In the genomic region with DNA sequence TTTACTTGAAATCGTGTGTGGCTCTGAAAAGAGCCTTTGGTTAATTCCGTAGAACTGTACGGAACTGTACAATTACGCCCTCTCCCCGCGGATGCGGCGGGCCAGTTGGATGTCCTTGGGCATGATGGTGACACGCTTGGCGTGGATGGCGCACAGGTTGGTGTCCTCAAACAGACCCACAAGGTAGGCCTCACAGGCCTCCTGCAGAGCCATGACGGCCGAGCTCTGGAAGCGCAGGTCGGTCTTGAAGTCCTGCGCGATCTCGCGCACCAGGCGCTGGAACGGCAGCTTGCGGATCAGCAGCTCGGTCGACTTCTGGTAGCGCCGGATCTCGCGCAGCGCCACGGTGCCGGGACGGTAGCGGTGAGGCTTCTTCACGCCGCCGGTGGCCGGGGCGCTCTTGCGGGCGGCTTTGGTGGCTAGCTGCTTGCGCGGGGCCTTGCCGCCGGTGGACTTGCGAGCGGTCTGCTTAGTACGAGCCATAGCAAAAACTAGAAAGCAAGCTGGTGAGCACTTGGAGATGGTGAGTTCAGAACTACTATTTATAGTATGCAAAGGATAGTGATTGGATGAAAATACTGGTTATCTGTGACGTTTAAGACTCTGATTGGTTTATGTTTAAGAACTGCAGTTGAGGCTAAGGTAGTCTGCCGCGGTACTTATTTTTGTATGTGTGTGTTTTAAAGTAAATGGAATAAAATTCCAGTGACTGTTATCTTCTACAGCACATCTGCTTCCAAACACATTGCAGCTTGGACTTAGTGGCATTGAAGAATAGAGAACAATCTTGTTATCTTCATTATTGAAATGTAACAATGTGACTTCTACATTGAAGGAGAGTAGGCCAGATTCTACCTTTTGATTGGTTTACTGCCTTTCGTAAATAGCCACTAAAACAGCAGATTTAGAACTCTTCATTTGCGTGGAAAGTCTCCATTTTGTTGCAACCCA, we compare ENCODE assay signal across 7 mouse cellular contexts. TPM values are rescaled to one million over a fixed set of nuclear protein-coding genes. Genes with fewer than 3 reads are reported as not detected.
DNase-seq lines count a peak whose midpoint lies in the region; ATAC-seq and TF ChIP-seq lines count a peak whose summit lies in the region.
"Not testable (repeated sequence)": the region's sequence is repeated elsewhere in the genome, so short reads cannot be mapped to it uniquely, and the experiment has no call there.

Gene Hist1h3a (minus strand): TSS at position 516 of the 951 bp plus-strand sequence.

- H3K4me2 ChIP-seq in embryonic facial prominence, embryonic 11.5 days (ENCODE audit: low read depth, low read length): peak within 1 kb of the TSS; percentile 86
- peak within 1 kb of the TSS; percentile 65 for H3K4me2 ChIP-seq in limb, embryonic 11.5 days (ENCODE audit: low read depth, severe bottlenecking)
- peak within 1 kb of the TSS; percentile 73 for H3K4me2 ChIP-seq in midbrain, embryonic 12.5 days (replicated peaks)

- H3K9me3 ChIP-seq in embryonic facial prominence, embryonic 11.5 days (replicated peaks; ENCODE audit: control insufficient read depth, low read length); limb, embryonic 11.5 days (ENCODE audit: control insufficient read depth, low read length); midbrain, embryonic 12.5 days: not testable (repeated sequence)

- peak; percentile 76 for TF ChIP-seq POLR2A in heart, adult 2 months (IDR thresholded peaks at IDR 0.05; ENCODE audit: insufficient read depth, low read depth, low read length)

- TF ChIP-seq CTCF in heart, adult 2 months (IDR thresholded peaks at IDR 0.05): not testable (repeated sequence)

- TF ChIP-seq EP300 in heart, adult 2 months (IDR thresholded peaks at IDR 0.05; ENCODE audit: insufficient read depth, low read depth, low read length): not testable (repeated sequence)

- H3K27me3 ChIP-seq in embryonic facial prominence, embryonic 11.5 days (ENCODE audit: control insufficient read depth, insufficient read depth, low read length); heart, adult 2 months (ENCODE audit: control insufficient read depth, insufficient read depth, low read length); limb, embryonic 11.5 days (ENCODE audit: control insufficient read depth, insufficient read depth, low read length); midbrain, embryonic 12.5 days: not testable (repeated sequence)

- peak within 1 kb of the TSS; percentile 97 for H3K27ac ChIP-seq in embryonic facial prominence, embryonic 11.5 days (replicated peaks; ENCODE audit: low read depth, low read length)
- peak within 1 kb of the TSS; percentile 76 for H3K27ac ChIP-seq in heart, adult 2 months
- peak within 1 kb of the TSS; percentile 75 for H3K27ac ChIP-seq in limb, embryonic 11.5 days (replicated peaks; ENCODE audit: low read depth, low read length)
- peak within 1 kb of the TSS; percentile 90 for H3K27ac ChIP-seq in midbrain, embryonic 12.5 days (replicated peaks)

- H3K4me1 ChIP-seq in embryonic facial prominence, embryonic 11.5 days (ENCODE audit: control insufficient read depth, insufficient read depth, low read length); heart, adult 2 months (ENCODE audit: control insufficient read depth, insufficient read depth, low read length); limb, embryonic 11.5 days (ENCODE audit: control insufficient read depth, insufficient read depth, low read length): not testable (repeated sequence)
- H3K4me1 ChIP-seq in midbrain, embryonic 12.5 days: peaks cover 32% of the 10 kb centered on the region

- peak; percentile 82 for DNase-seq in adrenal gland, postnatal 10 days
- peak; percentile 86 for DNase-seq in embryonic facial prominence, embryonic 11.5 days (ENCODE audit: low spot score)
- peak; percentile 69 to 73 for DNase-seq in heart, adult 2 months
- peak; percentile 51 for DNase-seq in kidney, adult 18-20 months
- DNase-seq in limb, embryonic 11.5 days (ENCODE audit: low spot score): peak; percentile 76
- DNase-seq in spleen, adult 12 weeks (ENCODE audit: low spot score): peak; percentile 74

- ATAC-seq in embryonic facial prominence, embryonic 11.5 days (replicated peaks; ENCODE audit: insufficient number of reproducible peaks, low FRiP score, low TSS enrichment, low read depth): peak; percentile 72
- peak; percentile 68 for ATAC-seq in limb, embryonic 11.5 days (ENCODE audit: insufficient number of reproducible peaks, low FRiP score, low TSS enrichment, low read depth)
- peak; percentile 69 for ATAC-seq in midbrain, embryonic 12.5 days (ENCODE audit: low FRiP score, low read depth)

- H3K4me3 ChIP-seq in embryonic facial prominence, embryonic 11.5 days (ENCODE audit: low read depth, low read length): peak within 1 kb of the TSS; percentile 56
- H3K4me3 ChIP-seq in heart, adult 2 months: peak within 1 kb of the TSS; percentile 66
- H3K4me3 ChIP-seq in limb, embryonic 11.5 days (ENCODE audit: low read depth, low read length): peak within 1 kb of the TSS; percentile 42
- H3K4me3 ChIP-seq in midbrain, embryonic 12.5 days: peak within 1 kb of the TSS; percentile 58

- not testable (repeated sequence) for H3K36me3 ChIP-seq in embryonic facial prominence, embryonic 11.5 days (replicated peaks; ENCODE audit: control insufficient read depth, insufficient read depth, low read depth, low read length); heart, adult 2 months (ENCODE audit: control insufficient read depth, insufficient read depth, low read length); limb, embryonic 11.5 days (ENCODE audit: control insufficient read depth, insufficient read depth, low read length); midbrain, embryonic 12.5 days

- intact Hi-C loops in heart, adult 2 months (cut with DNase I): loop anchor here (5.0 to 10.0 kb wide), 2 partner anchors 340 to 397 kb away; partner anchors contain the start of genes Abt1 and Zfp322a

- under 1% methylated on average over 25 of the region's 52 CpGs for WGBS in embryonic facial prominence, embryonic 11.5 days
- 1% methylated on average over 32 of the region's 52 CpGs for WGBS in heart, adult 2 months
- under 1% methylated on average over 26 of the region's 52 CpGs for WGBS in limb, embryonic 11.5 days
- WGBS in midbrain, embryonic 12.5 days: under 1% methylated on average over 27 of the region's 52 CpGs

- H3K9ac ChIP-seq in embryonic facial prominence, embryonic 11.5 days (replicated peaks; ENCODE audit: low read length): peak within 1 kb of the TSS; percentile 67
- H3K9ac ChIP-seq in heart, adult 2 months (ENCODE audit: low read depth, low read length): peak within 1 kb of the TSS; percentile 68
- H3K9ac ChIP-seq in limb, embryonic 11.5 days (ENCODE audit: low read length): peak within 1 kb of the TSS; percentile 70
- peak within 1 kb of the TSS; percentile 41 for H3K9ac ChIP-seq in midbrain, embryonic 12.5 days (replicated peaks)

- H3K79me2 ChIP-seq in heart, adult 2 months (replicated peaks; ENCODE audit: control insufficient read depth, insufficient read depth, low read length): not testable (repeated sequence)

RNA-seq across cellular contexts. Expression of gene Hist1h3a, which starts in this region (rescaled TPM):
- total RNA-seq in adrenal gland, postnatal 10 days (2021): 100 to 1,000 TPM; 258 to 301 TPM
- polyA plus RNA-seq in embryonic facial prominence, embryonic 11.5 days (2014; fragmentation: Nextera tagmentation; extraction: Ambion mirVana): 4.0 and 4.3 TPM in 2 replicates
- total RNA-seq in heart, adult 2 months (2021): 1 to 10 TPM; 5.1 to 8.9 TPM
- polyA plus RNA-seq in heart, adult 2 months (2012; rRNA removed): not detected in 2 replicates
- polyA plus RNA-seq in limb, embryonic 11.5 days (2014; fragmentation: Nextera tagmentation; extraction: Ambion mirVana): 5.1 and 5.4 TPM in 2 replicates
- polyA plus RNA-seq in midbrain, embryonic 12.5 days (2016; fragmentation: Nextera tagmentation; extraction: Ambion mirVana): 4.6 and 5.1 TPM in 2 replicates

Comparison
In these comparisons a context has a peak if more than half of its experiments do, and no peak if none do; other contexts are left out.
1. Peak in every context shown above with its lines: DNase-seq, ATAC-seq, H3K4me3 ChIP-seq and H3K27ac ChIP-seq.
2. RNA of gene Hist1h3a (total RNA-seq): 258 to 301 TPM in adrenal gland, postnatal 10 days; 5.1 to 8.9 TPM in heart, adult 2 months; every median in the first group is over 10 times any median in the second.